Mouse (Mus musculus): ENCODE measurements around the gene Mrpl30. TPM values are rescaled to one million over a fixed set of nuclear protein-coding genes. Genes with fewer than 3 reads are reported as not detected.

Gene Mrpl30
- total RNA-seq (2017): 220 and 300 TPM in 2 replicates

- ATAC-seq (replicated peaks; ENCODE audit: low read depth, poor library complexity, severe bottlenecking): peak; percentile 94
Observed at GRCm38 (mm10) chr1:37890025-37890652, at the start of gene Mrpl30, which contains the start of gene Mitd1. Mrpl30 (plus strand) TSS chr1:37890477. Mitd1 (minus strand) TSS chr1:37890411.

DNA sequence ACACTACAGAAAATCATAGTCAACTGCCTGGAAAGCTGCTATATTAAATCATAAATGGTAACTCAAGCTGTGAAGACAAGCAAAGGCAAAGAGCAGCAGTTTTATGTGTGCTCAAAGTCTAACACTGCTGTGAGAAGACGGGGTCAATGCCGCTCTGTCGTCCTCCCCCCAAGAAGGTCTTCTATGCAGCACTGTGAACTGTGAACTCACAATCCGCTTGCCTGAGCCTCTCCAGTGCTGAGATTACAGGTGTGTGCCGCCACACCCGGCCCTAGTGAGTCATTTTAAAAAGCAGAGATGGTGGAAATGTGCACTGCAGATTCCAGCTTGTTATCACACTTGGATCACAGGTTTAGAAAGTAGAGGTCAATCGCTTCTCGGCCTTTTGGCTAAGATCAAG, 43.4 kb upstream of the Mrpl30 start:
- ATAC-seq (replicated peaks; ENCODE audit: low read depth, poor library complexity, severe bottlenecking): no peak

GRCm38 (mm10) chr1:37850696-37851095, 39.6 kb upstream of the Mrpl30 start:
- no peak for ATAC-seq (replicated peaks; ENCODE audit: low read depth, poor library complexity, severe bottlenecking)

GRCm38 (mm10) chr1:37864511-37865400, 25.5 kb upstream of the Mrpl30 start:
- peak; percentile 83 for ATAC-seq (replicated peaks; ENCODE audit: low read depth, poor library complexity, severe bottlenecking)

DNA sequence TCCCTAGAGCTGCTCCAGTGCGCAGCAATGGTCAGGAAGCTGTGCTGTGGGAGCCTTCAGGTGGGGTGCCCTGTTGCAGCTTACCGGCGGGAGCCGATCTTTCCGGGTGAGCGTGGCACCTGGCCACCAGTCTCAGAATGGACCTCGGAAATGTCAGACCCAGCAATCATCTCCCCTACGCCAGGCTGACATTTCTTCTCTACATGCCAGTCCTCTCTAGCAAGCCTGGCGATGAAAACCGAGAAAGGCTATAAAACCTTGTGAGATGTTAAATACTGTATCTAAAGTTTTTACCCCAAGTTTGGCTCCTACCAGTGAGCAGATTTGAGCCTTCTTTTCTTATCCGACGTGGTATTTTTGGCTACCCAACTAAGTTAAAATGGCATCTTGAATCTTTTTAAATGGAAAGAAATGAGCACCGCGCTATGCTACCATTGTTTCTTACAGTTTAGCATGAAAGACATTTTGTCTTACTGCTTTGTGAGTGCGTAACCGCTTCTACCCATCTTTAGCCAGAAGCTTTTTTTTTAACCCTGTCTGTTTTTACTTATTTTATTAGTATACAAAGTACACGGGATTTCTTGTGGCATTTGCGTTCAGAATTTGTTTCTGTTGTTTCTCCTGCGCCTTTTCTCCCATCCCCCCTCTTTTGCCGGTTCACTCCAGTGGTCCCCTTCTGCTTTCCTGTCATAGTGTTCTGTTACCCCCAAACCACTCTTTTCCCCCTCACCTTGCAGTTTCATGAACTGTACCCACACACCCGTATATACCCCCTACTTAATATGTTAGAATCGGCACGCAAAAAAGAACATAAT, 24.7 kb upstream of the Mrpl30 start:
- ATAC-seq (replicated peaks; ENCODE audit: low read depth, poor library complexity, severe bottlenecking): no peak

DNA sequence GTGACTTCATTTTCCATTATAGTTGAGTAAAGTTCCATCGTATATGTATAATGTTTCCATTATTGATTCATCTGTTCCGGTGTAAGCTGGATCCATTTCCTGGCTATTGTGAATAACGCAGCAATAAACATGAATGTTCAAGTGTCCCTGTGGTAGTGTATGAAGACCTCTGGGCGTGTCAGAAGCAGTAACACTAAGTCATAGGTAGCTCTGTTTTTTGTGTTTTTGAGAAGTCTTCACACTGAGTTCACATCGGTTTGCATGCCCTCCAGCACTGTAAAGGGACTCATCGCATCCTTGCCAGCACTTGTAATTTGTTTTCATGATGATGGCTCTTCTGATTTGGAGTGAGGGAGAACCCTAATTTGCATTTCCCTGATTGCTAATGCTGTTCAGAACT, 24.0 kb upstream of the Mrpl30 start, which contains the start of gene Tsga10:
Tsga10 (minus strand) TSS at position 144 of the 400 bp plus-strand sequence.
- ATAC-seq (replicated peaks; ENCODE audit: low read depth, poor library complexity, severe bottlenecking): no peak

DNA sequence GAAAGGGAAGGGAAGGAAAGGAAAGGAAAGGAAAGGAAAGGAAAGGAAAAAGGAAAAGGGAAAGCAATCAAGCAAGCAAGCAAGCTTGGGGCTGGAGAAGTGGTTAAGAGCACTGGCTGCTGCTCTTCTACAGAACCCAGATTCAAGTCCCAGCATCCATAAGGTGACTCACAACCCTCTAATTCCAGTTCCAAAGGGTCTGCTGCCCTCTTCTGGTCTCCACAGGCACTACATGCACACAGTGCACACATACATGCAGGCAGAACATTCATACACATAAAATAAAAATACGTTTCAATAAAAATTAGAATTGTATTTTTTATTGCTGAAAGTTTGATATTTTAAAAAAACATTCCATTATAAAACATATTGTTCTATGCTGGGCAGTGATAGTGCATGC, 23.2 kb upstream of the Mrpl30 start:
- no peak for ATAC-seq (replicated peaks; ENCODE audit: low read depth, poor library complexity, severe bottlenecking)

- ATAC-seq (replicated peaks; ENCODE audit: low read depth, poor library complexity, severe bottlenecking): no peak
Observed at GRCm38 (mm10) chr1:37867684-37868322, 22.5 kb upstream of the Mrpl30 start.

GRCm38 (mm10) chr1:37868640-37869039, 21.6 kb upstream of the Mrpl30 start:
- peak; percentile 7; the same call in 1 of the 2 replicates for ATAC-seq (replicated peaks; ENCODE audit: low read depth, poor library complexity, severe bottlenecking)

DNA sequence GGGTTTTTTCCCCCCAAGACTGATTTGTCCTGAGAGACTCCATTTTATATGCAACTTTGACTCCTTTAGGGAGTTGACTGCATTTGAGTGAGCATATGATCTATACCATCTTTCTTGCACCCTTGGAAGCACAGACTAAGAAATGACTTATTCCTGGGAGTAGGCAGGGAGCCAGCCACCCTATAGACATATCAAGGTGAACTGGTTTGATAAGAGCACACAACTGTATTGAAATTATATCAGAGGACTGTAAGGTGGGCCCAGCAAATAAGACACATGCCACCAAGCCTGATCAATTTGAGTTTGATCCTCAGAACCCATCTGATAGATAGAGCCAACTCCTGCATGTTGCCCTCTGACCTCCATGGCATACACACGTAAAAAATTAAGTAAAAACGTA, 20.9 kb upstream of the Mrpl30 start:
- no peak for ATAC-seq (replicated peaks; ENCODE audit: low read depth, poor library complexity, severe bottlenecking)

DNA sequence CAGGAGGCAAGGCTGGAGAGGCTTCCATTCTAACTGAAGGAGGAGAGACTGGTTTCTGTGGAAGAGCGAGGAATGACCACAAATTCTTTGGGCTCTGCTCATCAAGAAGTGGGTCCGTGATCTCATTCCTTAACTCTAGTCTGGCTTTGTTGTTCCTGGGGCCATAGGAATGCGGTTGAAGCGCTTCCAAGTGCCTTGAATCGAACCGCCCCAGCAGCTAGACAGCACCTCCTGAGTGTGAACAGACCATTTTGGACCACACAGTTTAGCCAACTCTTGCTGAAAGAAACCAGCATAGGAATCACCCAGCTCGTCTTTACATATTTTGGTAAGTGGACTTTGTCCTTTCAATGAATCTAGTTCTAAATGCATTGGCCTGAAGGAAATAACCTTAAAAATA, 18.6 kb upstream of the Mrpl30 start, which contains the start of gene Lipt1:
Lipt1 (plus strand) TSS at position 35 of the 400 bp plus-strand sequence.
- peak; percentile 9; the same call in 1 of the 2 replicates for ATAC-seq (replicated peaks; ENCODE audit: low read depth, poor library complexity, severe bottlenecking)

- peak; percentile 84 for ATAC-seq (replicated peaks; ENCODE audit: low read depth, poor library complexity, severe bottlenecking)
Observed at GRCm38 (mm10) chr1:37872131-37873067, 17.9 kb upstream of the Mrpl30 start.

GRCm38 (mm10) chr1:37873157-37873556, 17.1 kb upstream of the Mrpl30 start:
- ATAC-seq (replicated peaks; ENCODE audit: low read depth, poor library complexity, severe bottlenecking): no peak

GRCm38 (mm10) chr1:37877736-37878460, 12.4 kb upstream of the Mrpl30 start:
- no peak for ATAC-seq (replicated peaks; ENCODE audit: low read depth, poor library complexity, severe bottlenecking)

- ATAC-seq (replicated peaks; ENCODE audit: low read depth, poor library complexity, severe bottlenecking): no peak
Observed at GRCm38 (mm10) chr1:37883411-37883810, 6.9 kb upstream of the Mrpl30 start.

- peak; percentile 56; the same call in 1 of the 2 replicates for ATAC-seq (replicated peaks; ENCODE audit: low read depth, poor library complexity, severe bottlenecking)
Observed at GRCm38 (mm10) chr1:37884451-37884850, 5.8 kb upstream of the Mrpl30 start.

GRCm38 (mm10) chr1:37889206-37889605, 1.1 kb upstream of the Mrpl30 start:
- ATAC-seq (replicated peaks; ENCODE audit: low read depth, poor library complexity, severe bottlenecking): no peak

- ATAC-seq (replicated peaks; ENCODE audit: low read depth, poor library complexity, severe bottlenecking): no peak; the same call in 1 of the 2 replicates
Observed at GRCm38 (mm10) chr1:37891400-37891799, 1.1 kb downstream of the Mrpl30 start.

All from common myeloid progenitor, adult 5-6 weeks (primary cell).